Mouse (Mus musculus): ENCODE measurements at regions not wholly inside any gene's neighbourhood (a gene's known extent, or its start where the extent isn't known, plus 50 kb on each side); places are given as distances from the start of the nearest gene placed in this dataset.

- Histone ChIP-seq H3K79me2 (replicated peaks; ENCODE audit: control insufficient read depth, extremely low read depth, insufficient read depth, poor library complexity, severe bottlenecking) (no peaks in the 10 kb centered on the region), H3K4me3 (replicated peaks in 1 of 3; ENCODE audit: low read depth in 2 of 3, low read length in 2 of 3, poor library complexity in 1 of 3) (no peak overlapping the region), H3K9ac (ENCODE audit: insufficient read depth, low read depth) (no peak overlapping the region), H3K4me1 (ENCODE audit: control insufficient read depth in 1 of 2, insufficient read depth in 2 of 2) (no peaks in the 10 kb centered on the region), H3K27me3 (replicated peaks) (no peaks in the 10 kb centered on the region), H3K27ac (ENCODE audit: insufficient read depth, low read depth) (no peak overlapping the region), H3K9me3 (replicated peaks; ENCODE audit: low read length) (no peaks in the 10 kb centered on the region), H3K36me3 (replicated peaks in 1 of 2; ENCODE audit: control insufficient read depth in 1 of 2, insufficient read depth in 1 of 2, low read length in 1 of 2) (no peaks in the 10 kb centered on the region), H3K4me2 (ENCODE audit: insufficient read depth, low read depth, poor library complexity, severe bottlenecking) (no peak overlapping the region)
- peak; percentile 26 for DNase-seq (ENCODE audit: extremely low read depth)
- TF ChIP-seq BHLHE40 (IDR thresholded peaks at IDR 0.05; ENCODE audit: low read depth, low read length) = no peak
- peak; percentile 74 to 85 for TF ChIP-seq CTCF (conservative IDR thresholded peaks at IDR 0.05 in 1 of 2, IDR thresholded peaks at IDR 0.05 in 1 of 2; ENCODE audit: low read depth in 2 of 2, low read length in 2 of 2)
- peak; percentile 92 for TF ChIP-seq RAD21 (IDR thresholded peaks at IDR 0.05; ENCODE audit: low read depth, low read length)
- TF ChIP-seq USF2 (conservative IDR thresholded peaks at IDR 0.05; ENCODE audit: low read depth, low read length) = no peak
- TF ChIP-seq SMC3 (IDR thresholded peaks at IDR 0.05; ENCODE audit: low read depth, low read length) = peak; percentile 74
- no peak for TF ChIP-seq ZMIZ1 (IDR thresholded peaks at IDR 0.05; ENCODE audit: low read depth, low read length)
- TF ChIP-seq TBP (conservative IDR thresholded peaks at IDR 0.05; ENCODE audit: low read depth, low read length) = no peak
- in situ Hi-C loops (cut with MboI; ENCODE audit: low pct_ligation_motif_present, low pct_unique_long_range_greater_than_20kb, low sequenced_read_pairs) (loop anchor here (25.0 kb wide), 2 partner anchors 309 to 466 kb away; no protein-coding TSS in a partner anchor), dilution Hi-C loops (cut with MboI; ENCODE audit: extremely low pct_ligation_motif_present, extremely low pct_unique_long_range_greater_than_20kb, low sequenced_read_pairs) (no loop called here)
Measured at GRCm38 (mm10) chr15:52153421-52153820, 1731.3 kb upstream of the Gm7489 start.

GRCm38 (mm10) chr15:52155784-52156183 lies 1728.9 kb upstream of the Gm7489 start:
- TF ChIP-seq USF1 (IDR thresholded peaks at IDR 0.05; ENCODE audit: low read depth, low read length) (no peak), CTCF (conservative IDR thresholded peaks at IDR 0.05 in 1 of 2, IDR thresholded peaks at IDR 0.05 in 1 of 2; ENCODE audit: low read depth in 2 of 2, low read length in 2 of 2) (no peak), MAFK (IDR thresholded peaks at IDR 0.05; ENCODE audit: insufficient replicate concordance, low read length) (no peak), POLR2A (IDR thresholded peaks at IDR 0.05; ENCODE audit: low read depth, low read length) (no peak), NRF1 (IDR thresholded peaks at IDR 0.05; ENCODE audit: low read depth, low read length) (no peak), ZKSCAN1 (IDR thresholded peaks at IDR 0.05; ENCODE audit: borderline replicate concordance, low read depth, low read length) (no peak), UBTF (IDR thresholded peaks at IDR 0.05; ENCODE audit: low read depth, low read length) (no peak), EP300 (IDR thresholded peaks at IDR 0.05; ENCODE audit: low read length) (no peak), RAD21 (IDR thresholded peaks at IDR 0.05; ENCODE audit: low read depth, low read length) (no peak), CHD1 (IDR thresholded peaks at IDR 0.05; ENCODE audit: low read depth, low read length) (no peak), RCOR1 (conservative IDR thresholded peaks at IDR 0.05; ENCODE audit: low read depth, low read length) (no peak), TBP (conservative IDR thresholded peaks at IDR 0.05; ENCODE audit: low read depth, low read length) (no peak), MAZ (IDR thresholded peaks at IDR 0.05; ENCODE audit: low read depth, low read length) (no peak), ZNF384 (IDR thresholded peaks at IDR 0.05; ENCODE audit: low read depth, low read length) (no peak), SMC3 (IDR thresholded peaks at IDR 0.05; ENCODE audit: low read depth, low read length) (no peak), MYC (IDR thresholded peaks at IDR 0.05; ENCODE audit: low read depth, low read length) (no peak)
- Histone ChIP-seq H3K4me2 (ENCODE audit: insufficient read depth, low read depth, poor library complexity, severe bottlenecking) (no peak overlapping the region), H3K4me3 (replicated peaks in 1 of 3; ENCODE audit: low read depth in 2 of 3, low read length in 2 of 3, poor library complexity in 1 of 3) (no peak overlapping the region), H3K9me3 (replicated peaks; ENCODE audit: low read length) (no peaks in the 10 kb centered on the region), H3K27ac (ENCODE audit: insufficient read depth, low read depth) (no peak overlapping the region), H3K27me3 (replicated peaks) (no peaks in the 10 kb centered on the region), H3K36me3 (replicated peaks in 1 of 2; ENCODE audit: control insufficient read depth in 1 of 2, insufficient read depth in 1 of 2, low read length in 1 of 2) (no peaks in the 10 kb centered on the region), H3K9ac (ENCODE audit: insufficient read depth, low read depth) (no peak overlapping the region), H3K4me1 (ENCODE audit: control insufficient read depth in 1 of 2, insufficient read depth in 2 of 2) (peaks cover 0 to 4% of the 10 kb centered on the region in 2 experiments; a peak in 2 of 4 replicates), H3K79me2 (replicated peaks; ENCODE audit: control insufficient read depth, extremely low read depth, insufficient read depth, poor library complexity, severe bottlenecking) (no peaks in the 10 kb centered on the region)
- dilution Hi-C loops (cut with MboI; ENCODE audit: extremely low pct_ligation_motif_present, extremely low pct_unique_long_range_greater_than_20kb, low sequenced_read_pairs) (no loop called here), in situ Hi-C loops (cut with MboI; ENCODE audit: low pct_ligation_motif_present, low pct_unique_long_range_greater_than_20kb, low sequenced_read_pairs) (loop anchor here (5.0 to 25.0 kb wide), 3 partner anchors 243 to 468 kb away; no protein-coding TSS in a partner anchor)
- no peak for DNase-seq (ENCODE audit: extremely low read depth)
